Mouse (Mus musculus) midbrain, embryonic 15.5 days (tissue): ENCODE data around the gene Pappa2. TPM values are rescaled to one million over a fixed set of nuclear protein-coding genes. Genes with fewer than 3 reads are reported as not detected.

Source experiments
- ATAC-seq: fragments of 200-750 bp; cut with Nextera tagmentation; replicated peaks from 2 replicates; pipeline ENCODE4 v1.8.0; 2017; ENCODE audit warnings: moderate TSS enrichment
- H3K27ac ChIP-seq: fragments of 300-500 bp; sonication (generic); 2 replicates; pipeline ENCODE4 v1.5.1; 2015; ENCODE audit warnings: mild to moderate bottlenecking, inconsistent platforms
- H3K27me3 ChIP-seq: fragments of 300-500 bp; sonication (generic); replicated peaks from 2 replicates; pipeline ENCODE4 v1.6.1; 2015; ENCODE audit warnings: inconsistent platforms
- H3K36me3 ChIP-seq: fragments of 300-500 bp; sonication (generic); replicated peaks from 2 replicates; pipeline ENCODE4 v1.6.1; 2015; ENCODE audit warnings: inconsistent platforms
- H3K4me1 ChIP-seq: fragments of 300-500 bp; sonication (generic); 2 replicates; pipeline ENCODE4 v1.6.1; 2015; ENCODE audit warnings: inconsistent platforms
- H3K4me2 ChIP-seq: fragments of 300-500 bp; sonication (generic); 2 replicates; pipeline ENCODE4 v1.6.1; 2015; ENCODE audit warnings: inconsistent platforms, mild to moderate bottlenecking, moderate library complexity
- H3K4me3 ChIP-seq: fragments of 300-500 bp; sonication (generic); 2 replicates; pipeline ENCODE4 v1.5.1; 2015; ENCODE audit warnings: mild to moderate bottlenecking, inconsistent platforms
- H3K9ac ChIP-seq: fragments of 300-500 bp; sonication (generic); 2 replicates; pipeline ENCODE4 v1.6.1; 2015; ENCODE audit warnings: mild to moderate bottlenecking, inconsistent platforms
- H3K9me3 ChIP-seq: fragments of 300-500 bp; sonication (generic); 2 replicates; pipeline ENCODE4 v1.6.1; 2016; ENCODE audit warnings: inconsistent platforms
- WGBS: fragments of 180-500 bp; shearing (Covaris S2); methylation state at CpG from one replicate; pipeline ENCODE4 v1.1.7; 2015; ENCODE audit warnings: mixed read lengths; 5-methylcytosine and 5-hydroxymethylcytosine counted together
- polyA plus RNA-seq: library from polyadenylated mRNA; unstranded; fragments of >200 nt; fragmentation: Nextera tagmentation; extraction: Ambion mirVana; gene quantifications from 2 replicates; pipeline ENCODE4 v1.2.1, GENCODE M21; 2015

The Pappa2 gene
- 0.43 and 0.63 TPM in 2 replicates for polyA plus RNA-seq

GRCm38 (mm10) chr1:158980390-158980789, at the start of gene Pappa2:
Gene Pappa2, minus strand, starts transcription at chr1:158980490.
- ATAC-seq, result no peak
- Histone ChIP-seq H3K4me3 (no peak within 1 kb of the TSS), H3K9ac (no peak within 1 kb of the TSS), H3K36me3 (no peaks in the 10 kb centered on the region), H3K9me3 (no peaks in the 10 kb centered on the region), H3K4me2 (no peak within 1 kb of the TSS), H3K27me3 (no peaks in the 10 kb centered on the region), H3K27ac (no peak within 1 kb of the TSS), H3K4me1 (no peaks in the 10 kb centered on the region)
- WGBS, result 48% methylated on average over 1 of the region's 1 CpGs

DNA sequence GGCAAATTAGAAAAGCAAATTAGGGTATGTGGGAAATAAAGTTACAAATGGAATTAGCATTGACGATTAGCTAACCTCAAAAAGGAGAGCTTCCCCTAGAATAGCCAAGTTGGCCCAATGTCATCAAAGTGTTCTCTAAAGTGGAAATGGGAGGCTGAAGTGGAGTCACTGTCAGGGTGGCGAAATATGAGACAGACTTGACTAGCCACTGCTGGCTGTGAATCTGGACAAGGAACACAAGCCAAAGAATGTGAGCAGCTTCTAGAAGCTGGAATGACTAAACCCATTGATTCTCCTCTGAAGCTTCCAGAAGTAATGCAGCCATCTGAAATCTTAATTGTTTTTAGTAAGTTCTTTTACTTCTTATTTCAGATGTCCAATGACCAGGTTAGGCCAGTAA, 48.8 kb upstream of the Pappa2 start:
- Histone ChIP-seq H3K9me3 (no peaks in the 10 kb centered on the region), H3K36me3 (no peaks in the 10 kb centered on the region), H3K4me2 (no peak overlapping the region), H3K27ac (no peak overlapping the region), H3K9ac (no peak overlapping the region), H3K4me3 (no peak overlapping the region), H3K4me1 (no peaks in the 10 kb centered on the region), H3K27me3 (no peaks in the 10 kb centered on the region)
- WGBS, result 96% methylated on average over 2 of the region's 2 CpGs
- no peak for ATAC-seq

DNA sequence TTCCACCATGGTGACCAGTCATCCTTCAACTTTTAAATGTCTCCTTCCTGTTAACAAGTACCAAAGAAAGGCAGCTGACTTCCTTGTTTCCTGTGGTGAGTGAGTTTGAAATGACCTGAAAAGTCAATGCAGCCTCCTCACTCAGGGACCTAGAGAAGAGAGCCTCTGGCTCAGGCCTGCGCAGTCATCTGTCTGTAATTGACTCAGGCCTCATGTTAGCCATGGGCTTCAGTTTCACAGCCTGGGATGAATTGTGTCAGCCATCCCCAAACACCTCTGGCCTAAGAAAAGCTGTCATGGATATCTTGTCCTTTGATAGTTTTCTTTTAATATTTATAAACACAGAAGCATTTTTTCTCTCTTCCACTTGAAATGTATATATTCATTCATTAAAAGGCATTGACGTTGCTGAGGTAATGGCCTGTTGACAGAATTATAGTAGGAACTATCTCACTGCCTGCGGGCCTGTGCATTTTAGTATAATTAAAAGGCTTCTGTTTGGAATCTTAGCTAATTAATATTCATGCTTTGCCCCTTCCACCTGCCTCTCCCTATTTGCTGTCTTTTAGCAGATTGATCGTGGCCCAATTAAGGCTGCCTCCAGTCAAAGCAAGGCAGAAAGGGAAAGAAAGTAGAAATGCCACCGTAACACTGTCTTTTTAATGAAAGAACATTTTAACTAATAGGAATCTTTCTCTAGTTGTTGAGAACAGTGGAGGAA, 34.8 kb upstream of the Pappa2 start:
- Histone ChIP-seq H3K4me1 (0 out of 2 replicates have a peak, but pooled peaks cover 3% of the 10 kb centered on the region), H3K27ac (peak overlapping the region; percentile 42; the same call in 1 of the 2 replicates)

GRCm38 (mm10) chr1:158987042-158987441, 6.8 kb upstream of the Pappa2 start:
- no peaks in the 10 kb centered on the region for H3K4me1 ChIP-seq
- H3K27ac ChIP-seq, result no peak overlapping the region
- 84% methylated on average over 3 of the region's 3 CpGs for WGBS
- H3K4me3 ChIP-seq, result no peak overlapping the region
- H3K9ac ChIP-seq, result no peak overlapping the region
- H3K4me2 ChIP-seq, result no peak overlapping the region
- H3K9me3 ChIP-seq, result no peaks in the 10 kb centered on the region
- no peaks in the 10 kb centered on the region for H3K36me3 ChIP-seq
- ATAC-seq, result no peak
- no peaks in the 10 kb centered on the region for H3K27me3 ChIP-seq

More for the DNA sequence above, 34.8 kb upstream of the Pappa2 start:
- no peaks in the 10 kb centered on the region for H3K27me3 ChIP-seq
- ATAC-seq, result peak; percentile 76
- no peak overlapping the region for H3K4me2 ChIP-seq
- WGBS, result 35% methylated on average over 5 of the region's 5 CpGs
- no peaks in the 10 kb centered on the region for H3K9me3 ChIP-seq
- no peaks in the 10 kb centered on the region for H3K36me3 ChIP-seq
- H3K9ac ChIP-seq, result no peak overlapping the region
- H3K4me3 ChIP-seq, result no peak overlapping the region

DNA sequence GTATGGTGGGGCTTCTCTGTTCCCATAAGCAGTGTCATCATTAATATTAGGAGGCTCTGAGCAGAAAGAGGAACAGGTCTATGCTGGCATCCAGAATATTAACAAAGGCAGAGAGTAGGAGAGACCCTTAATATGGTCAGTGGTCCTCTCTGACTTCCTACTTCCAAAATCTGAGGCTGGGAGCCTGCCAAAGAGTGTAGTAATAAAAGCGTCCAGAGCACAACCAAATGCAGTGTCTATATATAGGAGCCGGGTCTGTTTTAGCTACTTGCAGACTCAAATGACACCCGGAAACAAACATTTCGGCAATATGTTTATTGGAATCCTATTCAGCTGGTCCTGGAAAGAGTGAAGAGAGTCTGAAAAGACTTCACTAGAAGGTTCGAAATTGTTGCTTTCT, 17.9 kb downstream of the Pappa2 start:
- 0 out of 2 replicates have a peak, but pooled peaks cover 15% of the 10 kb centered on the region for H3K4me1 ChIP-seq
- H3K9me3 ChIP-seq, result no peaks in the 10 kb centered on the region
- H3K27me3 ChIP-seq, result no peaks in the 10 kb centered on the region
- H3K9ac ChIP-seq, result no peak overlapping the region
- H3K27ac ChIP-seq, result no peak overlapping the region
- no peak for ATAC-seq
- no peak overlapping the region for H3K4me3 ChIP-seq
- WGBS, result 85% methylated on average over 5 of the region's 5 CpGs
- no peak overlapping the region for H3K4me2 ChIP-seq
- H3K36me3 ChIP-seq, result no peaks in the 10 kb centered on the region

GRCm38 (mm10) chr1:158960984-158961383, 19.3 kb downstream of the Pappa2 start:
- Histone ChIP-seq H3K9me3 (no peaks in the 10 kb centered on the region), H3K9ac (no peak overlapping the region), H3K27ac (no peak overlapping the region), H3K4me1 (0 out of 2 replicates have a peak, but pooled peaks cover 15% of the 10 kb centered on the region), H3K4me3 (no peak overlapping the region), H3K36me3 (no peaks in the 10 kb centered on the region), H3K27me3 (no peaks in the 10 kb centered on the region), H3K4me2 (peak overlapping the region; percentile 41)
- ATAC-seq, result no peak; the same call in none of the 2 replicates
- WGBS, result 23% methylated on average over 4 of the region's 4 CpGs

GRCm38 (mm10) chr1:158960549-158960948, 19.7 kb downstream of the Pappa2 start:
- Histone ChIP-seq H3K36me3 (no peaks in the 10 kb centered on the region), H3K4me1 (0 out of 2 replicates have a peak, but pooled peaks cover 15% of the 10 kb centered on the region), H3K4me3 (peak overlapping the region; percentile 9), H3K4me2 (peak overlapping the region; percentile 41), H3K27me3 (no peaks in the 10 kb centered on the region), H3K27ac (no peak overlapping the region), H3K9ac (no peak overlapping the region), H3K9me3 (no peaks in the 10 kb centered on the region)
- peak; percentile 78 for ATAC-seq
- 14% methylated on average over 8 of the region's 8 CpGs for WGBS

- no peak overlapping the region for H3K4me2 ChIP-seq
- 0 out of 2 replicates have a peak, but pooled peaks cover 15% of the 10 kb centered on the region for H3K4me1 ChIP-seq
- no peaks in the 10 kb centered on the region for H3K36me3 ChIP-seq
- H3K4me3 ChIP-seq, result no peak overlapping the region
- H3K9me3 ChIP-seq, result no peaks in the 10 kb centered on the region
- no peaks in the 10 kb centered on the region for H3K27me3 ChIP-seq
- WGBS, result 92% methylated on average over 7 of the region's 7 CpGs
- H3K9ac ChIP-seq, result no peak overlapping the region
- H3K27ac ChIP-seq, result no peak overlapping the region
- no peak for ATAC-seq
These were observed 23.9 kb downstream of the Pappa2 start for GRCm38 (mm10) chr1:158956361-158956760.

DNA sequence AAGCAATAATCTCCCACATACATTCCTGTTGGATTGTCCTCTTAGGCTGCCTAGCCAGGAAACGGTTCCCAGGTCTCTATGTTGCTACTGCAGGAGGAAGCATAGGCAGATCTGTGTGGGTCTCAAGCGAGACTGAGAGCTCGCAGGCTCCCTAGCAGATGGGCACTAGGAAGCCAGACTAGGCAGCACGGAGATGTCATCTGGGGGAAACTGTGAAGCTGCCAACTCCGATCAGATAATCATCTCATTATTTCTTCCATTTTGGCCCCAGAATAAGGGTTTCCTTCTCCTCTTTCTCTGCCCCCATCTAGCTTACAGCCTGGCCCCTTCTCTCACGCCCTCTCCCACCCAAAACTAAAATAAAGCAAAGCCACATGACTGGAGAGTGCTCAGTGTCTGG, 25.5 kb downstream of the Pappa2 start:
- ATAC-seq, result no peak
- Histone ChIP-seq H3K27ac (no peak overlapping the region), H3K27me3 (no peaks in the 10 kb centered on the region), H3K9ac (no peak overlapping the region), H3K4me3 (no peak overlapping the region), H3K9me3 (no peaks in the 10 kb centered on the region), H3K36me3 (no peaks in the 10 kb centered on the region), H3K4me2 (no peak overlapping the region), H3K4me1 (0 out of 2 replicates have a peak, but pooled peaks cover 4% of the 10 kb centered on the region)
- 74% methylated on average over 6 of the region's 6 CpGs for WGBS

- ATAC-seq, result peak; percentile 64
- Histone ChIP-seq H3K4me1 (no peaks in the 10 kb centered on the region), H3K9ac (no peak overlapping the region), H3K27me3 (no peaks in the 10 kb centered on the region), H3K27ac (no peak overlapping the region), H3K9me3 (no peaks in the 10 kb centered on the region), H3K4me2 (no peak overlapping the region), H3K4me3 (no peak overlapping the region), H3K36me3 (no peaks in the 10 kb centered on the region)
- 43% methylated on average over 6 of the region's 6 CpGs for WGBS
These were observed 26.6 kb downstream of the Pappa2 start for GRCm38 (mm10) chr1:158953479-158954207.

- no peak overlapping the region for H3K9ac ChIP-seq
These were observed 31.2 kb downstream of the Pappa2 start for GRCm38 (mm10) chr1:158949041-158949440.

GRCm38 (mm10) chr1:158947981-158948735, 32.1 kb downstream of the Pappa2 start:
- H3K4me2 ChIP-seq, result no peak overlapping the region
- no peaks in the 10 kb centered on the region for H3K4me1 ChIP-seq
- no peaks in the 10 kb centered on the region for H3K36me3 ChIP-seq
- no peaks in the 10 kb centered on the region for H3K9me3 ChIP-seq
- ATAC-seq, result no peak
- H3K27ac ChIP-seq, result no peak overlapping the region
- 81% methylated on average over 6 of the region's 6 CpGs for WGBS
- H3K9ac ChIP-seq, result no peak overlapping the region
- H3K4me3 ChIP-seq, result no peak overlapping the region
- H3K27me3 ChIP-seq, result no peaks in the 10 kb centered on the region

More at GRCm38 (mm10) chr1:158949041-158949440, 31.2 kb downstream of the Pappa2 start:
- H3K36me3 ChIP-seq, result no peaks in the 10 kb centered on the region
- H3K27ac ChIP-seq, result no peak overlapping the region
- no peaks in the 10 kb centered on the region for H3K4me1 ChIP-seq
- ATAC-seq, result no peak
- H3K27me3 ChIP-seq, result no peaks in the 10 kb centered on the region
- H3K9me3 ChIP-seq, result no peaks in the 10 kb centered on the region
- 93% methylated on average over 6 of the region's 6 CpGs for WGBS
- no peak overlapping the region for H3K4me2 ChIP-seq
- H3K4me3 ChIP-seq, result no peak overlapping the region
